Mouse (Mus musculus) spleen, postnatal 14 days (tissue): ENCODE measurements around the gene Gm49388.
"Not testable (repeated sequence)": the region's sequence is repeated elsewhere in the genome, so short reads cannot be mapped to it uniquely, and the experiment has no call there.

Source experiments
- DNase-seq, 2 experiments: peaks; one replicate each; pipeline ENCODE4 v3.0.0; 2021 to 2022; ENCODE audit warnings: low spot score in 2 of 2

Gene Gm49388

DNA sequence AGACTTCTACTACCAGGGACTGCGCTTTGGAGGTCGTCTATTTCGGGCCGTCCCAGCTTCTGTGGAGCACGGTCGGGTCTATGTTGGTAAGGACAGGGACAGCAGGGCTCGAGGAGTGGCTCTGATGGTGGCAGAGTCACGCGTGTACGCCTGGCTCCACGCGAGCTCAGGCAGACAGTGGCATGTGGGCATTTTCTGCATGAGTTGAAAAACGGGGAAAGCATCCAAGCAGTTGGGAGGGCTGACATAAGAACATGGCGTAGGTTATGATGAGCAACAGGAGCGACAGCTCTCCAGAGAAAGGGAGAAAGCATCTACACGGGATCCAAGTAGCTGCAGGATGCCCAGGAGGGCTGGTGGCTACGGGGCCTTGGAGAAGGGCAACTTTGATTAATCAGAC, 16.9 kb downstream of the Gm49388 start:
- no peak for DNase-seq

DNA sequence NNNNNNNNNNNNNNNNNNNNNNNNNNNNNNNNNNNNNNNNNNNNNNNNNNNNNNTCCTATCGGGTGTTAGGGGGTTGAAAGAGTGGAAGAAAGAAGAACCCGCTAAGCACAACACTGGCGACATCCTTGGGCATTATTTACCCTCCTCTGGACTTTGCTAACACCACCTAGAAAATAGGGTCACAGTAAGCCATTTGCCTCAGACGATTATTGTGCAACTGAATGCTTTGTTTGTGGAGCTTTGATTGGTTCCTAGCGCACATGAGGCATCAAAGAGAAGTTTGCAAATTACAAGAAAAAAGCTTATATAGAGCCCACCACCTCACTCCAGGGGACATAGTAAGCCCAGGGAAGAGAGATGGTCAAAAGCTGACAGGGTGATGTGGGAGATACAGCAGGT, 23.4 kb downstream of the Gm49388 start:
- DNase-seq, result no peak

DNA sequence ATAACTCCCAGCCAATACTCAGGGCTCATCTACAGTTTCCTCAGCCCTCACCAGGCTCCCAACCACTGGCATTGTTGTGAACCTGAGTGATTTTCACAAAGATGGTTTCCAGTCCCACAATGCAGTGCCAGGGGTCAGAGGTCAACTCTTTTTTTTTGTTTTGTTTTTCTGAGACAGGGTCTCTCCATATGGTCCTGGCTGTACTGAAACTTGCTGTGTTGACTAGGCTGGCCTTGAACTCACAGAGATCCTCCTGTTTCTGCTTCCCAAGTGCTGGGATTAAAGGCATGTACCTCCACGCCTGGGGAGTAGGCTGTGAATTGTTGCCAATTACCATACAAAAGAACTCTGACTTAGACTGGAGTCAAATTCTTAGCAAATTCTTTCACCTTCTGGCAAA, 24.4 kb downstream of the Gm49388 start:
- DNase-seq, result no peak

DNA sequence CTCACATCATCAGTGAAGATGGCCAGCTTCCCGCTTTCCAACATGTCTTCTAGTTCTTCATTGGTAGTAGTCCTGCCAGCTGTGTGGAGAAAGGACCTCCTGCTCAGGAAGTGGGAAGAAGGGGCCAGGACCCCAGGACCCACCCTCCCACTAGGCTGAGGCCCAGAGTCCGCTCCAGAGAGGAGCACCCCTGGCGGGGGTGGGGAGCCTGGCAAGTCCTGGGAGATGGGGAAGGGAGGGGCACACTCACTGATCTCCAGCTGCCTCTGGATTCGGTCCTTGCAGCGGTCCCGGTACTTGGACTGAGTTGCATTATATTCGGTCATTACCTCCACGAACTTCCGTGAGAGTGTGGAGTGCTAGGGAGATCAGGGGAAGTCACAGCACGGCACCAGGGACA, 25.2 kb downstream of the Gm49388 start:
- DNase-seq, result no peak

DNA sequence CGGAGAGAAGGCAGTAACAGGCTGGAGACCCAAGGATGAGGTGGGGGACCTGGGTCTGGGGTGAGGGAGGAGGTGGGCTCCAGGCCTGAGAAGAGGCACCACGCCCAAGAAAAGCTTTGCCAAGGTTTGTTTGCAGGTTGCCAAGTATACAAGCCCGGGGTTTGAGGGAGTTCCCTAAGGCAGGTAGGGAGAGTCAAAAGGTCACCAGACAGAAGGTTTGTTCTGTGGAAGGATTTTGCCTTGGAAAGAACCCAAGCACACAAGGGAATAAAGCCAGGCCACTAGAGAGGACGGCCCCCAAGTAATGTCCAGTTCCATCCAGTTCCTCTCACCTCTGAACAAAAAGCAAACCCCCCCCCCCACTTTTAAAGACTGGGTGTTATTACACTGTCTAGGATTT, 25.8 kb downstream of the Gm49388 start:
- no peak for DNase-seq

DNA sequence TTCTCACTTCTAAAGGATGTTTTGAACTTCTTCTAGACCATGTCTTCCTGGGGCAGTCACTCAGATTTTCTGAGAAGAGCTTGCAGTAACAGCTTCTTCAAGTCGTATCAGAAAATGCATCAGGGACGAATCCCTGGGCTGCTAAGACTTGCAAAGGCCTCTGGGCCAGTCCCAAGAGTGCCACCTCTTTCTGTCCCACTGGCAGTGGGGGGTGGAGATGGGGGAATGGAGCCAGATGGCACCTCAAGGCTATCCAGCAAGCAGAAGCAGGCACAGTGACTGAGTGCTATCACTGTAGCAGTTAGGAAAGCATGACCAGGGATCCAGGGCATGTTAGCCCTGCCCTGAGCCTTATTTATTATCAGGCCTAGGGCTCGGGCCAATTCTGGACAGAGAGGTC, 26.9 kb downstream of the Gm49388 start:
- DNase-seq, result no peak

DNA sequence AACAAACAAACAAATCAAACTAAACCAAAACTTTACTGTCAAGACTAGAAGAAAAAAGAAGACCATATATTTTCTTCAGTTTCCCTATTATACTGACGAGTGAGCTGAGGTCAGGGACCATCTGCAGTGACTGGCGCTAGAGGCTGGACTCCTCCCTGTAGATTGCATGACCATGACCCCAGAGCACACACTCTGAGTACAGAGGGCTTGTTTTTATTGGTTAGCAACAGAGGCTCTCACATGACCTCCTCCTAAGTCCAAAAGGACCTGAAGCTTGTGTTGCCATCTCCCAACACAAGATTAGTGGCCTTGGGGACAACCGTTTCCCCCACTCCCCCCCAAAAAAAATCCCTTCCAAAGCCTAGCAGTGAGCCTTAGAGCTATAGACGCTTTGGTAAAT, 28.4 kb downstream of the Gm49388 start:
- DNase-seq, result no peak

DNA sequence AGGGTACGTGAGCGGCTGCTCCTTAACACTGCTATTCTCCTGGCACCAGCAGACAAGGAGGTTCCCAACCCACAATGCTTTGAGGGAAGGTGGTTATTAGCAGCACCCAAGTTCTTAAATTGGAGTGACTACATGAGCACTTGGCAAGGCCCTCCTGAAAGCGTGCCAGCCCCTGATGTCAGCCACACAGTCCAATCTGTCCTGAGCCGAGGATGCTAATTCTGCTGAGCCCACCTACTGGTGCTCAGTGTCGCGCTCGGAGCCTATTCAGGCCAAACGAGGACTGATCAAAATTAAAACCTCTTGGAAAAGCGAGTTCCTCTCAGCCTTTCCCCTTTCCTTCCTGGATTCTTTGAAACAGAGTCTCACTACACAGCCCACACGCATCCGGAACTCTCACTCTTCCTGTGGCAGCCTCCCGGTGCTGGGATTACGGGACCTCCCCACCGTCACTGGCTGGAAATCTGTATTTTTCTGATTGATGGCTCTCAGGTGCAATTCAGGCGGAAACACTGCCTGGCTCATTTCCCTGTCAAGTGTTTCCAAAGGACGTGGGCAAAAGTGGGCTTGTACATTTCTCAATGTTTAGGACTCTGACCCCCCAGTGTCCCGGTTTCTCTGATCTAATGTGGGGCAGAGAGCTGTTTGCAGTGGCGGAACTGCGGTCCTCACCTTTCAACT, 29.0 kb downstream of the Gm49388 start:
- DNase-seq, result no peak

DNA sequence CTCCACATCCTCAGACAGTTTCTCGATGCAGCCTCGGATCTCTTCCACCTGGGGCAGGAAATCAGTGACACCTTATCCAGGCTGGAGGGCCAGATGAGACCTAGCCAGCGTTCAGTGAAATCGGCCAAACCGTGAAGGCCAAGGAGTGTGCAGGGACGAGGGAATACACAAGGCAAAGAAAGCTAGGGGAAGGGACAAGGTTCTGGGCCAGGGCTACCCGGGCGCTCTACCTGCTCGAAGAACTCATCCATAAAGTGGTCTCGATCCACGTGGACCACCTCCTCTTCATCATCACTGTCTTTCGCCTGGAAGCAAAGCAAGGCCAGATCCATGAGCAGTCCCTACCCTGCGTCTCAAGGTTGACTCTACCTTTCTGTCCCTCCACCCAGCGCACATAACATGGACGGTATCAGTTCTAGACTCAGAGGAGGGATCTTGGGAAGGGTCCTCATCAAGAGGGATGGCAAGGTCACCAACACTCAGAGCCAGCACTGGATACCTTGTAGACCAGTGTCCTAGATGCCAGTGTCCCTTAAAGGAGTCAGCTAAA, 29.8 kb downstream of the Gm49388 start:
- no peak for DNase-seq

DNA sequence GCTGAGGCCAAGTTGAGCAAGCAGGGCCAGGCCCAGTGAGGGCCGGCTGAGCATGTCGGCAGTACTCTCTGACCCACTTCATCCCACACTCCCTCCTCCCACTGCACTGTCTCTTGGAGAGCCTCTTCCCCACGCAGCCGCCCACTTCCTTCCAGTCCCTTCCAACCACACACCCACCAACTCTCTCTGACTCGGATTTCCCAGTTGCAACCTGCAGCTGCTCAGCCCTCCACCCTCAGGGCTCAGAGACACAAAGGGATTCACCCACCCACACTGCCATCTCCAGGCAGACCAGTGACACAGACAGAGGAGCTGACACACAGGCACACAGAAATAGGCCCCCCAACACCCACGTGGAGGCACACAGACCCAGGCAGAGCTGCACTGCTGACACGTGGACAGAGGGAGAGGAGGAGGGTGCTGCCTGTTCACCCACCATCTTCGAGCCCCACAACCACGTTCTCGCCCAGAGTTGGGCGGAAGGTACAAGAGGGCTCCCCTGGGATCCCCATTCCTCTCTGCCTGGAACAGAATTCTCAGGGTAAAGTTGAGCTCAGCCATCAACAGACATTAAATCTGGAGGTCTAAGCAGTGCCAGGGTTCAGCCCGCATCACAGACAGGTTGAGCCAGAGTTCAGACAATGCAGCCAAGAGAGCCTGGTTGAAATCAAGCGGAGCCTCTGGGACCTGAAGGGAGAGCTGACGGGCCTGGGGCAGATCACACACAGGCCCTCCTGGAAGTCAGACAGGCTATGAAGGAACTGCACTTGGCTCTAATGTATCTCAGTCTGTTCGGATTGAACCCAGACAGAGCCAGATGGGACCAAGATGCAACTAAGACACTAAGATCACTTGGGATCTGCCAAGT, 30.8 kb downstream of the Gm49388 start:
- DNase-seq, result no peak

DNA sequence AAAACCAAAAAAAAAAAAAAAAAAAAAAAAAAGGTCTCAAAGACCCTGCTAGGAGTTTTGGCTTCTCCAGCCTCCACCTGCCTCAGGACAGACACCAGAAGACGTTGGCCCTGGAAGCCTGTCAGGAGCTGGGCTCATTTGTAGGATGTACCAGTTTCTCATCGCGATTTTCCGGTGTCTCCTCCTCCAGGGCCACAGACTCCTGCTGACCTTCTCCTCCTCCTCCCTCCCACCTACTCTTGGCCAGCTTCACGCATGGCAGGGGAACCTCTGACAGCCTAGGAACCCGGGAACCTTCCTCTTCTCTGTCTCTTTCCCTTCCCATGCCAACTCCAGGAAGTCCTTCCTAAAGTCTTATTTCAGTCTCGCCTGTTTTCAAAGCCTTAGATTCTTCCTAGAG, 31.6 kb downstream of the Gm49388 start:
- DNase-seq, result no peak

DNA sequence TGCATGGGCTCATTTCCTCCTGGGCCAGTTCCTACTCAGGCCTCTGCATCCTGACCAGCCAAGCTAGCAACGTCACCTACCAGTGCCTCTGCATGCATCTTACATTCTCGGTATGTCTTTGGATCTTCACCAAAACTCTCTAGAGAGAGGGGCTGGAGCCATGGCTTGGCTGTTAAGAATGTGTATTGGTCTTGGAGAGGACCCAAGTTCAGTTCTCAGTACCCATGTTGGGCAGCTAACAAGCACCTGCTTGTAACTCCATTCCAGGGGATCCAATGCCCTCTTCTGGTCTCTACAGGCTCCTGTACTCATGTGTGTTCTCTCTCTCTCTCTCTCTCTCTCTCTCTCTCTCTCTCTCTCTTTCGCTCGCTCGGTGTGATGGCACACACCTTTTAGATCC, 32.4 kb downstream of the Gm49388 start:
- DNase-seq, result no peak

DNA sequence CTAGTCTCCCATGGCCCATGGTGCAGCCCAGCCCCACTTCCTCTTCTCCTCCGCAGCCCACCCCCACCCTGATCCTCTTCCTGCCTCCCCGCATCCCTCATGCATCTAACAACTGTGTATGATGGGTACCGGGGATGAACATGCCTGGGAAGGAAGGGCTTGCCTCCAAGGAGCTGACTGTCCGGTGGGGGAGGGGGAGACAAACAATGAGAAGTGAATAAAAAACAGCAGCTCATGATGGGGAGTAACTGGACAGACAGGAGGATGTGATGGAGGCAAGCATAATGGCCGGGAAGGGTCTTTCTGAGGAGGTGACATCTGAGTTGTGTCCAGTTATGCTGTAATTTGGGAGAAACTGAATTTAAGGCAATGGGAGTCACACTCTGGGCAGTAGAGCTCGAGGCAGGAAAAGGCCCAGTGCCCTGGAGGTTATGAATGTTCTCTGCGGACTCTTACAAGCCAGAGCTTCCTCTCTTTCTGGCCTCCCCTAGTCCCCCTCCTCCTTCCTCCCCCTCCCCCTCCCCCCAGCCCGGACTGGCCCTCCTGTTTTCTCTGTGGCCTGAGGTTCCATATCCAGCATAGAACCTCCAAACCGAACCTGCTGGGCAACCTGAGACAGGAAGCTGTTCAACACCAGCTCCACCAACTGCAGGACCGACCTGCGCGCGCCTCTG, 35.6 kb downstream of the Gm49388 start:
- DNase-seq, result no peak

DNA sequence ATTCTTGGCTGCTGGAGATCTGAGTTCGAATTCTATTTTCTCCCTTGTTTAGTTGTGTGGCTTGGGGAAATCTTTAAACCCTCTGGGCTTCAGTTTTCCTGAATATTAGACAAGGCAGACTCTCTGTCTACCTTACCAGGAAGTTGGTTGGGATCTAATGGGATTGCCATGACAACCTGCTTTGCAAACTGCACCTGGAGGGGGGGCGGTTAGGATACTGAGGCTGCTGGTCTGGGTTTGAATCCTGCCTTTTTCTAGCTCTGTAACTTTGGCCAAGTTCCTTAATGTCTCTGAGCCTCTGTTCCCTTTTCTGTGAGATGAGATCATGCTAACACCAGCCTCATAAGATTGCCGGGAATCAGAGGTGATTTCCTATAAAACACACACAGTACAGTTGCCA, 37.1 kb downstream of the Gm49388 start:
- no peak for DNase-seq

DNA sequence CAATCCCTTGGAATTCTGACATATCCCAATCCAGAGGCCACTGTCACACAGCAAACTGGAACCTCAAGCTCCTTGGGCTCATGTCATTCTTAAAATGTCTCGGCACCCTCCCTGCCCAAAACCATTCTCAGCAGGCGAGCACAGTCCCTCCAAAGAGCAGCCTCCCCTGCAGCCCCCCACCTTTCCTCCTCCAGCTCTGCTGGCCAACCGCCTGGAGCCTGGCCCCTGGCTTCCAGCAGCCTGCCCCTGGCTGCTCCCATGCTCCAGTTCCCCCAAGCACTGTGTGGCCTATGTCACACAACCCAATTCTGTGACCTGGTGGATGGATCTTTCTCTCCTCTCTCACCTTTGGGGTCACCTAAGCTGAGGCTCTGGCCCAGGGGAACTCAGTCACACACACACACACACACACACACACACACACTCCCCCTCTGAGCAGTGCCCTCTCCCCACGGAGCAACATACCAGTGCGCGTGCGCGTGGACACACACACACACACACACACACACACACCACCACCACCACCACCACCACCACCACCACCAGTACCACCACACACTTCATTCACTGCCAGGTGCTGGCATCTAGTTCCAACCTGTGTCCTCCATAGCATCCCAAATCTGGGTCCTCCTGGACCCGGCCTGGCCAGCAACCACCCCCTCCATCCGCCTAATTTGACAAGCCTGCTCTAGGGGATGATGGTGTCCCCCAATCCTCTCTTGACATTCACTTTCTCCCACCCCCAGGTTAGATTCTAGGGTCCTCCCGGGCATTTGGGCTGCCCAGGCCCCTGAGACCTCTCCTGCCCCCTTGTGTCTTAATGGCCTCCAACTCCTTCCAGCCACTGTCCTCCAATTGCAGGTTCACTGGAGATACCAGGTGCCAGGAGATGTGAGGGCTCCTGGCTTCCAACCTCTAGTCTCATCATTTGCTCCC, 38.1 kb downstream of the Gm49388 start:
- DNase-seq, result no peak

DNA sequence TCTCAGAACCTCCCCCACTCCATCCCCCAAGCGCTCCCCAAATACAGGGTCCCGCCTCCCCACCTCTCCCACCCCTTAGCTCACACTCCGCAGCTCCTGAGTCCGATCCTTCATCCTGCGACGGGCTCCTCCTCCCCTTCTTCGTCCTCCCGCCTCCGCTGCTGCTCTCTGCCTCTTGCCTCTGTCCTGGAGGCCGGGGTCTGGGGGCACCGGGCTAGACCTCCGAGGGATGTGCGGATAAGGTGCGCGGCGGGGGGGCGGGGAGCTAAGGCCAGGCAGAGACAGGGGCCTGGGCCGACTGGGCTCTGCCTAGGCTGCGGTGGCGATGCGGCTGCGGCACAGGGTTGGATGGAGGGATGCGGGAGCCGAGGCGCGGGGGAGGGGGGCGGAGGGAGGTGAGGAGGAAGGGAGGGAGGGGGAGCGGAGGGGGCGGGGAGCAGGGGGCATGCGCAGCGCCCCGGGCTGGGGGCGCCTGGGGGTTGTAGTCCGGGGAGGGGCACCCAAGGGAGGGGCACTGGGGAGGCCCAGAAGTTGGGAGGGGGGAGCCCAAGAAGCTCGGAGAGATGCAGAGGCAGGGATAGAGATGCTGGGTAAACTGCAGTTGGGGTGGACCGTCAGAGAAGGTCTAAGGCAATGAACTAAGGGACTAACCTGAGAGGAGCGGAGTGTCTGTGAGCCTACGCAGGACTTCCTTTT, 38.9 kb downstream of the Gm49388 start, which contains the start of the genes Stx4a and Stx1b:
Stx4a (plus strand) TSS at position 119 of the 696 bp plus-strand sequence.
Stx1b (minus strand) TSS at position 374 of the 696 bp plus-strand sequence.
- DNase-seq, result no peak

DNA sequence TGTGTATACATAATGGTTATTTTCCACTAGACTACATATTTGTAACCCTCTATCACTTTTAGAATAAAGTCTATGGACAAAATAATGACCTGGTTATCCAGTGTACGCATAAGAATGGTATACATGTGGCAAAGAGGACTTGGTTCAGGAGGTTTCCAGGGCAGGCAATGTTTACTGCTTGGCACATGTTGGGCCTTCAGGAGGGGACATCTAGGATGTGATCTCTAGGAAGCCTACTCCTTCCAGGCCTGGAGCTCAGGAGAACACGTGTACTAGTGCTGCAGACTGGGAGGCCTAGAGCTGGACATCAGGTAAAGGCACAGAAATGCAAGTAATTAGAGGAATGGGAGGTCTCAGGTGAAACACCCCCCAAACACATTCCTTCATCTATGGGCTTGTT, 50.1 kb downstream of the Gm49388 start:
- no peak for DNase-seq

DNA sequence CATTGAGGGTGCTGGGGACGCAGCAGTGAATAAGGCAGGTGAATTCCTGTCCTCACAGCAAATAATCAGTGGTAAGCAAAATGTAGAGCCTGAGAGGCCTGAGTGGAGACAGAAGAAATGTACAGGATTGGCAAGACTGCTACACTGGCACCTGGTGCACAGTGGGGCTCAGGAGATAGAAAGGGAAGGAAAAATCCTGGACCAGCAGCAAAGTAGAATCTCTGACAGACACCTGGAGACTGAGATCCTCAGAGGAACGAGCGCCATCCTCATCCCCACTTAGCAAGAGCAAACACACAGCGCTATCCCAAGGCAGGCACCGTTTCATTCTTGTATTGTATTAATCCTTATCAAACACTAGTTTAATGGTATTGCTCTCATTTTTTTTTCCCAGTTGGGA, 52.1 kb downstream of the Gm49388 start:
- no peak for DNase-seq

DNA sequence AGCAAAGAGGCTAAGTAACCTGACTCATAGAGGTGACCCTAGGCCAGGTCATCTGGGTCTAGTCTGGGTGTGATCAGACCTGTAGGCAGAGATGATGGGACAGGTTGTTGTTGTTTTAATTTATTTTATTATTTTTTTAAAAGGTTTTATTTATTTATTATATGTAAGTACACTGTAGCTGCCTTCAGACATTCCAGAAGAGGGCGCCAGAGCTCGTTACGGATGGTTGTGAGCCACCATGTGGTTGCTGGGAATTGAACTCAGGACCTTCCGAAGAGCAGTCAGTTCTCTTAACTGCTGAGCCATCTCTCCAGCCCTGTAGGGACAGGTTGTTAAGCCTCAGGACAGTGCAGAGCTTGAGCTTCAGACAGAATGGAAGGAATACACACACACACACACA, 52.5 kb downstream of the Gm49388 start:
- DNase-seq, result not testable (repeated sequence)

DNA sequence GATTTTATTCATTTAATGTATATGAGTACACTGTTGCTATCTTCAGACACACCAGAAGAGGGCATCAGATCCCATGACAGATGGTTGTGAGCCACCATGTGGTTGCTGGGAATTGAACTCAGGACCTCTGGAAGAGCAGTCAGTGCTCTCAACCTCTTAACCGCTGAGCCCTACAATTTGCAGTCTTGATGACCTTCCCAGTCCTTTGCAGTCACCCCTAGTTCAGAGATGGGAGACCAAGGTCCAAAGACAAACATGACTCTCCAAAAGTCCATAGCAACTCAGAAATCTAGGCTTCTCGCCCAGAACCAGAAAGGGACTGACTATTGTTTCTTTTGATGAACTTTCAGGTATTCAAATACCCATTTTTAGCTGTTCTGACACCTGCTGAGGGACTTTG, 54.6 kb downstream of the Gm49388 start:
- DNase-seq, result not testable (repeated sequence)

DNA sequence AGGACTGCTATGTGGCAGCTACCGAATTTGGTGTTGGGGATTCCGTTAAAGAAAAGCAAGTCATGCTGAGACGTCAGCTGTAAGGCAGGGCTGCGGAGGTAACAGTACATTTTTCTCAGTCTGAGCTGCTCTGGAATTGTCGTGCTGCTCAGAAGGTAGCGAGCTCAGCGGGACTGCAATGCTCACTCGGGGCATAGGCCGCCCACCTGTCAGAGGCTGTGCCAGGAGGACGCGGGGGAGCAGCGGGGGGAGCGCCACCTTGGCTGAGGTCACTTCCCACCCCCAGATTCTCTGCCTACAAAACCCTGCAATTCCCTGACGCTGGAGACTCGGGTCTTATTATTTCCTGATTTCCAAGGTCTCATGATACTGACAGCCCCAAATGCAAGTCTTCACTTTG, 55.5 kb downstream of the Gm49388 start:
- peak in 1 of 2 experiments; percentile 15 for DNase-seq
